Mouse (Mus musculus) brain, embryonic 14.5 days (tissue): ENCODE measurements around the gene Mrpl44. TPM values are rescaled to one million over a fixed set of nuclear protein-coding genes. Genes with fewer than 3 reads are reported as not detected.
A peak's percentile ranks its signal among the peaks of the same experiment; 100 is the strongest.

ENCODE experiments used
- DNase-seq: peaks from one replicate; pipeline ENCODE4 v3.0.0-alpha.2; 2011; ENCODE audit warnings: low read depth
- CTCF ChIP-seq: fragments of 200-500 bp; IDR thresholded peaks from 2 replicates; pipeline ENCODE4 v1.5.1; 2012; ENCODE audit warnings: inconsistent platforms, mild to moderate bottlenecking, moderate library complexity, borderline replicate concordance; ENCODE audit not compliant: insufficient read depth, insufficient read length; ENCODE audit errors: extremely low read depth
- POLR2A ChIP-seq: fragments of 200-500 bp; IDR thresholded peaks from 2 replicates; pipeline ENCODE4 v1.6.1; 2012; ENCODE audit warnings: mild to moderate bottlenecking, inconsistent platforms, borderline replicate concordance; ENCODE audit not compliant: poor library complexity, insufficient read depth, insufficient read length, severe bottlenecking; ENCODE audit errors: extremely low read depth
- polyA plus RNA-seq: library from polyadenylated mRNA; depleted of rRNA; stranded (reverse); fragments of >200 nt; gene quantifications from 2 replicates; pipeline ENCODE4 v1.2.3, GENCODE M21; 2012; rRNA removed

The Mrpl44 gene
- 21.6 and 22.7 TPM in 2 replicates for polyA plus RNA-seq

- TF ChIP-seq CTCF (no peak), POLR2A (peak; percentile 45; the same call in 1 of the 2 replicates)
- DNase-seq: peak; percentile 99
These were observed at the start of gene Mrpl44, which contains the start of gene Wdfy1 for GRCm38 (mm10) chr1:79775927-79776458. Gene Mrpl44, plus strand, starts transcription at chr1:79776018. Gene Wdfy1, minus strand, starts transcription at chr1:79776143.

DNA sequence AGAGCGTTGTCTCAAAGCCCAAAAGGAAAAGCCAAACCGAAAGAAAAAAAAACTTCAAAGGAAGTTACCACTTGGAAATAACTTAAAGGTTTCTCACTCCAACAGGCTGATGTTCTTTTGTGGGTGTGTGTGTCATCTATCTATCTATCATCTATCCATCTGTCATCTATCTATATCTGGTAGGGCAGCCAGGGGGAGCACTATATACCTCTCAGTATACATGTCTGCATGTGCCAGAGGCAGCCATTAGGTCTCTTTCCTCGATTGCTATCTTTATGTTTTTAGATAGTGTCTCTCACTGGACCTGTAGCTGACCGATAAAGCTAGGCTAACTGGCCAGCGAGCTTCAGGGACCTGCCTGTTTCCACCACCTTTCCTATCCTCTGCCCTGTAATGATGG, 41.0 kb upstream of the Mrpl44 start:
- no peak for TF ChIP-seq CTCF
- no peak for TF ChIP-seq POLR2A
- no peak for DNase-seq

DNA sequence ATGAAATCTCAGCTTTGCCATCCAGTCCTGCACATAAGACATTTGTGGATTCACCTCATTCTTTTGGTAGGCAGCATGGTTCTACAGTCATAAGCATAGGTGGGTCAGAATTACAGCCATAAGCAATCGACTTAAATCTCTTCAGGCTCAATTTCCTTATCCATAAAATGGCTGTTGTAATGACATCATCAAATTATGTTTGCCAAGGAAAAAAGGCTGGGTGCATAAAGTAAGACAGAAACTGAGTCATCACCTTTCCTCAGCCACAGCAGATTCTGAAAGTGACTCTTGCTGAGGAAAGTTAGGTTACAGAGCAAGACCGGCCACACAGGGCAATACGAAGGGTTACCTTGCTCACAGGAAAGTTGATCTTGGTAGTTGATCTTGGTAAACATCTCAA, 39.4 kb upstream of the Mrpl44 start:
- DNase-seq: no peak
- TF ChIP-seq POLR2A (no peak), CTCF (no peak)

DNA sequence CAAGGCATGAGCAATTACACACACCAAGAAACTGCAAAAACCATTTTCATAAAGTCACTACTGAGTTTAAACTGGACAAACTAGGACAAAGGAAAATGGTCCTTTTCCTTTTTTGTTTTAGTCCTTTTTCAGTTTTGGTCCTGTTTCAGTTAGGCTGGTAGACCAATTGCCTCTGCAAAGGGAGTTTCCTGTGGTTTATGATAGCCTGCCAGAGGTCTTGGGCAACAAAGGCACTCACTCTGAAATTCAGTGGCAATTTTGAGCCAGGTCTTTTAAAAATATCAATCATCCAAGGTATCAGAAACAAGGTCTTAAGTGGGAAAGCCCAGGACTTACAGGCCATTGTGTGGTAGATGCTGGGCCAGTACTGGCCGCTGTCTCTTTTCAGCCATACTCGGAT, 36.1 kb upstream of the Mrpl44 start:
- DNase-seq: no peak
- TF ChIP-seq POLR2A (no peak), CTCF (no peak)

GRCm38 (mm10) chr1:79741002-79741401, 34.8 kb upstream of the Mrpl44 start:
- no peak for DNase-seq
- TF ChIP-seq CTCF (no peak), POLR2A (no peak)

DNA sequence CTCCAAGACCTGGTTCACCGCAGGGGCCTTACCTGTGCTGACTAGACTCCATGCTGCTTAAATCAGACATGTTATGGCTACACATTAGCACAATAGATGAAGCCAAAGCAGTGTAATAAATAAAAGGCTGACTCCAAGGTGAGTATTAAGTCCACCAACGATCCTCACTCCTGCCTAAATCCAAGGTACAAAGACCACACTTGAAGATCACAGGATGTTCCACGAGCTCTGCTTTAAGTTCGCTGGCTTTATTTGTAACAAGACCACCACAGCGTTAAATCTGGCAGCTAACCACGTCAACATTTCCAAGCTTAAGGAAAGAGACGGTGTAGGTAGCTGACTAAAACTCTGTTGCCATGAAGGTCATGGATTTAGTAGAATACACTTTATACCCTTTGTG, 32.9 kb upstream of the Mrpl44 start:
- no peak for DNase-seq
- TF ChIP-seq POLR2A: no peak
- no peak for TF ChIP-seq CTCF

GRCm38 (mm10) chr1:79743385-79743784, 32.4 kb upstream of the Mrpl44 start:
- DNase-seq: no peak
- TF ChIP-seq CTCF: no peak
- TF ChIP-seq POLR2A: no peak

- no peak for DNase-seq
These were observed 29.8 kb upstream of the Mrpl44 start for GRCm38 (mm10) chr1:79746056-79746455.

DNA sequence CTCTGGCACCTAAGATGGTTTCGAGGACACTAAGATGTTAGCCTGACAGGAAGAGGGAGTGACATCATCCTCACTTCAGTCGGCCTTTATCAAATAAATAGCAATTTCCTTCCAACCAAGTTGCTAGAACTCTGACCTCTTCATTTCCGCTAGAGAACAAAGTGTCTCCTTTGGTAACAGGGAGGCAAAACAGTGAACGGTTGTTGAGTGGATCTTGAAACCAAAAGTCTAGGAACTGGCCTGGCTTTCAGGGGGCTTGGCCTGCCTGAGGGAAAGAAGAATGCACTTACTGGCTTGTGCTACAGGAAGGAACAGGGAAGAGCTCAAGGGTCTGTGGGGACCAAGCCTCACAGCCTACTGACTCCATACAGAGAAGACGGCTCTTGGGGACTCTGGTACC, 24.6 kb upstream of the Mrpl44 start:
- DNase-seq: no peak
- TF ChIP-seq POLR2A (no peak), CTCF (no peak)

More at GRCm38 (mm10) chr1:79746056-79746455, 29.8 kb upstream of the Mrpl44 start:
- TF ChIP-seq CTCF: no peak
- no peak for TF ChIP-seq POLR2A

DNA sequence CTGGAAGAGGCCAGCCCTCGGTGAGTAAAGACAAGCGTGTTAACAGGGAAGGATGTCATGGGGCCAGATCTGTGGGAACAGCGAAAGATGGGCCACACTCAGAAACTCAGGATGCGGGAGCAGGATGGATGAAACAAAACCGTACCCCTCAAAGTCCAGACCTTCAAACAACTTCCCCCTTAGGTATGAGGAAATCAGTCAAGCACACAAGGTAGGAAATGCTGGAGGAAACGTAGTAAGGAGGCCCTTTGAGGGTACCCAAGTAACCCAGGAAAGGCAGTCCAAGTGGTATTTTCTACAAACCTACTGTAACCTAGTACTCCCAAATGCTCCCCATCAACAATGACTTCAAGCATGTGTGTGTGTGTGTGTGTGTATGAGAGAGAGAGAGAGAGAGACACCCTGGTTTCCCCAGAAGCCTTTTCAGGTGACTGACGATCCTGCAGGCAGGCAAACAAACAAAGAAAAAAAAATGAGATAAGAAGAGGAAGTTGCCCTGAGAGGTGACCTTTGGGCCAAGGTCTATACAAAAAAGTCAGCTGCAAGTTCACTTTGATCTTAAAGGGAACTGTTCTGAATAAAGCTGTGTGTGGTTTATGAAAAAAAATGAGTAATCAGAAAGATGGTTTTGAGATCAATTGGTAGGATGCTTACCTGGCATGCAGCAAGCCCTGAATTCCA, 23.7 kb upstream of the Mrpl44 start:
- DNase-seq: no peak
- no peak for TF ChIP-seq POLR2A
- no peak for TF ChIP-seq CTCF

DNA sequence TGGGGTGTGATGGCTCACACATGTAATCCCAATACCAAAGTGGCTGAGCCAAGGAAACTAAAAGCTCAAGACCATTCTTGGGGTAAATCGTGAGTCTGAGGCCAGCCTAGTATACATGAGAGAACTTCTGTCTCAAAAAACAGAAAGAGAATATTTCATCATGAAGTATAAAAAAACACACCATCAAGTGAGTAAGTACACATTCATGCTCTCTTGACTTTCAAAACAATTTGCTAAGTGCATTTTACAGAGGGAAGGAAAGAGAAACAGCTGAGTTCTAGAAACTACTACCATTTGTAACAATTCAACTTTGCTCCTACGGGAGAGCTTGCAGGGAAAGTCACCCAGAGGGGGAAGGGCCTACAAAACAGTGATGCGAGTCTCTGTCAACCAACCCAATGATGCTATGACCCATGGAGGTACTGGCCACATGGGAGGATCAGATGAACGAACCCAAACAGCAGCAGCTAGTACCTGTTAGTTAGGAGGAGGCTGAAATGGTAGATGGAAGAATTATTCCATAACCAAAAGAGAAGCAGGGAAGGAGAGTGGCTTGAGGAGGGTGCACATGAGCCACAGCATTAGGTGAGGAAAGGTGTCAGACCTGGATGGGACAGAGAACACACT, 23.0 kb upstream of the Mrpl44 start:
- TF ChIP-seq POLR2A: no peak
- no peak for TF ChIP-seq CTCF
- no peak for DNase-seq
